Mouse (Mus musculus) c-Kit-negative CD71-positive TER-119-positive erythroid progenitor cells, embryonic 14.5 days (primary cell): Measurements from ENCODE around the gene Chrne.
A peak's percentile ranks its signal among the peaks of the same experiment; 100 is the strongest.

ENCODE experiments used
- DNase-seq: peaks from one replicate; pipeline ENCODE4 v3.0.0-alpha.2; 2013; ENCODE audit warnings: low read depth, low spot score

The Chrne gene

GRCm38 (mm10) chr11:70652029-70652883, 33.2 kb upstream of the Chrne start:
- no peak for DNase-seq

GRCm38 (mm10) chr11:70651391-70651790, 32.4 kb upstream of the Chrne start:
- no peak for DNase-seq

GRCm38 (mm10) chr11:70650322-70651175, 31.5 kb upstream of the Chrne start:
- DNase-seq = no peak

GRCm38 (mm10) chr11:70649185-70649734, 30.2 kb upstream of the Chrne start:
- no peak for DNase-seq

- DNase-seq = no peak
Observed at GRCm38 (mm10) chr11:70648512-70648911, 29.5 kb upstream of the Chrne start.

- DNase-seq = no peak
Observed at GRCm38 (mm10) chr11:70647716-70648420, 28.9 kb upstream of the Chrne start.

- DNase-seq = peak; percentile 98
Observed at GRCm38 (mm10) chr11:70646691-70647650, 28.0 kb upstream of the Chrne start, which contains the start of the genes Rnf167 and Slc25a11. Gene Rnf167, plus strand, starts transcription at chr11:70647235. Gene Slc25a11, minus strand, starts transcription at chr11:70647479.

- no peak for DNase-seq
Observed at GRCm38 (mm10) chr11:70646259-70646555, 27.2 kb upstream of the Chrne start.

GRCm38 (mm10) chr11:70645461-70646258, 26.6 kb upstream of the Chrne start:
- no peak for DNase-seq

GRCm38 (mm10) chr11:70644564-70645103, 25.6 kb upstream of the Chrne start:
- DNase-seq = no peak

GRCm38 (mm10) chr11:70643051-70643450, 24.0 kb upstream of the Chrne start:
- DNase-seq = no peak

- no peak for DNase-seq
Observed at GRCm38 (mm10) chr11:70641241-70641640, 22.2 kb upstream of the Chrne start.

- no peak for DNase-seq
Observed at GRCm38 (mm10) chr11:70639976-70640375, 21.0 kb upstream of the Chrne start.

- peak; percentile 36 for DNase-seq
Observed at GRCm38 (mm10) chr11:70638714-70639278, 19.8 kb upstream of the Chrne start, which contains the start of gene Gp1ba. Gene Gp1ba, plus strand, starts transcription at chr11:70639122.

GRCm38 (mm10) chr11:70638293-70638692, 19.3 kb upstream of the Chrne start:
- no peak for DNase-seq

- no peak for DNase-seq
Observed at GRCm38 (mm10) chr11:70637764-70638163, 18.7 kb upstream of the Chrne start.

- DNase-seq = no peak
Observed at GRCm38 (mm10) chr11:70635601-70636000, 16.6 kb upstream of the Chrne start.

- DNase-seq = no peak
Observed at GRCm38 (mm10) chr11:70630129-70630528, 11.1 kb upstream of the Chrne start.

GRCm38 (mm10) chr11:70629557-70629956, 10.5 kb upstream of the Chrne start:
- no peak for DNase-seq
